Mouse (Mus musculus) heart, adult 2 months (tissue): ENCODE data around the gene Gzma.

ENCODE experiments used
- CTCF ChIP-seq: fragments of 200-600 bp; IDR thresholded peaks from 2 replicates; pipeline ENCODE4 v1.8.1; 2022; ENCODE audit warnings: antibody characterized with exemption, mild to moderate bottlenecking, moderate library complexity
- EP300 ChIP-seq: fragments of 200-500 bp; IDR thresholded peaks from 2 replicates; pipeline ENCODE4 v1.6.1; 2011; ENCODE audit warnings: low read depth, low read length, control low read depth; ENCODE audit not compliant: insufficient read depth
- POLR2A ChIP-seq: fragments of 200-500 bp; IDR thresholded peaks from 2 replicates; pipeline ENCODE4 v1.6.1; 2011; ENCODE audit warnings: mild to moderate bottlenecking, low read depth, low read length, control low read depth; ENCODE audit not compliant: insufficient read depth

DNA sequence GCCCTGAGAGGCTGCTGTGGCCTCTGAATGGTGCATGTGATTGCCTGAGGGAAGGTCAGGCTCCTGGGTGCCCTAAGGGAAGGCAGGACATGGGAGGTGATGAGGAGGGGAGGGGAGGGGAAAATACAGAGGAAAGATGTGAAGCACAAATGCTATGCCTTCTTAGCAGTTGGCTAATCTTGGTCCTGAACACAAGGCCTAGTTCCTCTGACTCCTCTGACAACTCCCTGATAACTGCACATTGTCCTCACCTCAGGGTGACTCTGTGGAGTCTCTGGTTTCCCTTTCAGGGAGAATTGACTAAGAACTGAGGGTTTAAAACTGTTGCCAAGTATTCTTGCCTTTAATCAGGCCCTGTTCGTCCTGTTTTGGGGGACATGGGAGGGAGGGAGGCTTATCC is 6.2 kb downstream of the Gzma start:
- no peak for TF ChIP-seq CTCF
- no peak for TF ChIP-seq POLR2A
- no peak for TF ChIP-seq EP300
